Mouse (Mus musculus) thymus, adult 2 months (tissue): ENCODE measurements around the gene Nucb1.

Experiments used
- CTCF ChIP-seq: fragments of 200-500 bp; IDR thresholded peaks from 2 replicates; pipeline ENCODE4 v1.5.1; 2012; ENCODE audit warnings: mild to moderate bottlenecking, control low read depth, low read length, moderate library complexity, borderline replicate concordance; ENCODE audit not compliant: control insufficient read depth, poor library complexity, insufficient read depth; ENCODE audit errors: extremely low read depth
- POLR2A ChIP-seq: fragments of 200-500 bp; IDR thresholded peaks from 2 replicates; pipeline ENCODE4 v1.6.1; 2012; ENCODE audit warnings: mild to moderate bottlenecking, low read length, control low read depth, moderate library complexity; ENCODE audit not compliant: control insufficient read depth, poor library complexity, insufficient read depth; ENCODE audit errors: extremely low read depth

- no peak for TF ChIP-seq CTCF
- TF ChIP-seq POLR2A = no peak
Measured at GRCm38 (mm10) chr7:45498427-45498826, 11.8 kb downstream of the Nucb1 start.
